Mouse (Mus musculus): ENCODE measurements around the gene Rph3al. TPM values are rescaled to one million over a fixed set of nuclear protein-coding genes. Genes with fewer than 3 reads are reported as not detected.

The Rph3al gene
- polyA plus RNA-seq, 1 experiment, result not detected

DNA sequence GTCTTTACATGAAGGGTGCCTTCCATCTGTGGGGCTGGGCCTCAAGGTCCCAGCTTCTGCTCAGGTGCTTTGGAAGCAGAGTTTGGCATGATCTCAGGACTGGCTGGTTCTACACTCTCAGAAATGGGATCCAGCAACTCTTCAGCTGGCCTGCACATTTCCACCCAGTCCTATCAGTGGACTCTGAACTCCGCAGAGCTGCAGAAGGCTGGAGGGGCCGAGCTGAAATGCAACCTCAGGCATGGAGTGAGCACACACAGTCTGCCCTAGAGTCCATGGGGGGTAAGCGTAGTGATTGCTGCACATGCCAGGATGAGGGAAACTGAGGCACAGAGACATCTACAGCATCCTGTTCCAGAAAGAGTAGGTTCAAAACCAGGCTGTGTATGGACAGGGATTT lies 127.7 kb downstream of the Rph3al start:
- Histone ChIP-seq H3K27ac (ENCODE audit: insufficient read depth, low read depth, low read length) (no peak overlapping the region), H3K4me3 (ENCODE audit: insufficient read depth, low read depth, low read length) (no peak overlapping the region), H3K4me1 (ENCODE audit: control insufficient read depth, insufficient read depth, low read length) (peaks cover 12% of the 10 kb centered on the region)
- WGBS, result 99% methylated on average over 3 of the region's 3 CpGs
- no peak for TF ChIP-seq POLR2A (IDR thresholded peaks at IDR 0.05; ENCODE audit: insufficient read depth, low read depth, low read length)
- no peak for TF ChIP-seq CTCF (IDR thresholded peaks at IDR 0.05; ENCODE audit: insufficient read depth, low read depth, low read length)

DNA sequence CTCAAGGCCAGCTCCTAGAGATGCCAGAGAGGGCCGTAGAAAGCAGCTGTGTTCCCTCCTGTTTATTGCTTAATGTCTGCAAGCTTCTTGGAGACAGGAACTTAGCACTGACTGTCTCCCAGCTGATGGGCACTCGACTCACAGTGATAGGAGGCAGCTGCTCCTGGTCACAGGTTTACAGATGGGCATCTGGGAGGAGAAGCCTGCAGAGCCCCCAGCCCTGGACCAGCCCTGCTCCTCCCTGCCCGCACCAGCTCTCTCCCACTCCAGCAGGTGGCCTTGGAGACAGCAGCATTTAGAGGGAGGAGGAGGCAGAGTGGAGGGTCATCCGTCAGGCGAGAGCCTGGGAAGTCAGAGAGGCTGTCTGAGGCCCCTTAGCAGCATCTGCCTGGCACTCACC lies 130.7 kb downstream of the Rph3al start:
- Histone ChIP-seq H3K4me1 (ENCODE audit: control insufficient read depth, insufficient read depth, low read length) (peaks cover 6% of the 10 kb centered on the region), H3K4me3 (ENCODE audit: insufficient read depth, low read depth, low read length) (no peak overlapping the region), H3K27ac (ENCODE audit: insufficient read depth, low read depth, low read length) (no peak overlapping the region)
- TF ChIP-seq CTCF (IDR thresholded peaks at IDR 0.05; ENCODE audit: insufficient read depth, low read depth, low read length) (no peak), POLR2A (IDR thresholded peaks at IDR 0.05; ENCODE audit: insufficient read depth, low read depth, low read length) (no peak)
- 62% methylated on average over 5 of the region's 5 CpGs for WGBS

DNA sequence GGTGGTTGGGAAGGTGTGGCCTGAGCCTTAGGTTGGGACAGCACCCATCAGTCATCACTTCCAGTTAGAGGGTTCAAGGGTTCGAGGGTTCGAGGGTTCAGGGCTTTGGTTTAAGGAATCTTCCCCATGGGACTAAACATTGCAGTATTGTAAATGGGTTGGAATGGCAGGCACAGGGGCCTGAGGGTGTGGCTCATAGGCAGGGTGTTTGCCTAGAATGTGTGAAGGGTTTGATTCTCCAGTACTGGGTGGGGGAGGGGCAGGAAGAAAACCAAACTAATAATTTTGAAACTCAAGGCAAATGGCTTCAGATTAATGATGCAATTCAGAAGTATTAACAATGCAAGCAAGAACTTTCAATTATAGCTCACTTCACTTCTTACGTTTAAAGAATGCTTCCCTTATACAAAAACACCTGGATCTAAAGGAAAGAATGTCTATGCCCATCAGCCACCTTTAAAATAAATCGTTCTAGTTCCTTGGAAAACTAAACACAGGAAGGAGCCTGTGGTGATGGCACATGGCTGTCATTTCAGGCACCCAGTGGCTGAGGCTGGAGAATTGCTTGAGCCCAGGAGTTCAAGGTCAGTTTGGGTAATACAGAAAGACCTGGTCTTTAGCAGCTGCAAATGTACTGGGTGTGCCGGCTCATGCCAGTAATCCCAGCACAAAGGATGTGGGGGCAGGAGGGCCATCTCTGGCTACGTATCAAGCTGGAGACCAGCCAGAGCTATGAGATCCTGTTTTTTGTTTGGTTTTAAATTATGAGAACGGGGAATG lies 136.3 kb downstream of the Rph3al start:
- WGBS, result 79% methylated on average over 7 of the region's 7 CpGs
- H3K27ac ChIP-seq (ENCODE audit: insufficient read depth, low read depth, low read length), result no peak overlapping the region
- TF ChIP-seq CTCF (IDR thresholded peaks at IDR 0.05; ENCODE audit: insufficient read depth, low read depth, low read length), result no peak
- no peak for TF ChIP-seq POLR2A (IDR thresholded peaks at IDR 0.05; ENCODE audit: insufficient read depth, low read depth, low read length)
- no peaks in the 10 kb centered on the region for H3K4me1 ChIP-seq (ENCODE audit: control insufficient read depth, insufficient read depth, low read length)
- H3K4me3 ChIP-seq (ENCODE audit: insufficient read depth, low read depth, low read length), result no peak overlapping the region

DNA sequence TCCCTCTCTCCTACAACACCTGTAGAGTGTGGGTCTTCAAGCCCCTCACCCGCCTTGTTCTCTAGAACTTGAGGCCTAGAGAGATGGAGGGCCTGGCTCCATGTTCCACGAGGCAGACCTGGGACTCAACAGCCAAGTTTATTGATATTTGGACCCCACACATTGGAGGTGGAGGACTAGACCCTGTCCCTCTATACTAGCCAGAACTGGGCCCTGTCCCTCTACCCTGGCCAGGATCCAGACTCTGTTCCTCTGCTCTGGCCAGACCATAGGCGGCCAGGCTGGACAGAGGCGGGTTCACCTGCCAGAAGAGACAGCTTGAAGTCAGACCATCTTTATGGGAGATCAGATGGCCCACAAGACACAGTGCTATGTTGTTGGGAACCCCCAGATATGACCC lies 136.9 kb downstream of the Rph3al start:
- Histone ChIP-seq H3K4me1 (ENCODE audit: control insufficient read depth, insufficient read depth, low read length) (no peaks in the 10 kb centered on the region), H3K27ac (ENCODE audit: insufficient read depth, low read depth, low read length) (no peak overlapping the region), H3K4me3 (ENCODE audit: insufficient read depth, low read depth, low read length) (no peak overlapping the region)
- TF ChIP-seq POLR2A (IDR thresholded peaks at IDR 0.05; ENCODE audit: insufficient read depth, low read depth, low read length) (no peak), CTCF (IDR thresholded peaks at IDR 0.05; ENCODE audit: insufficient read depth, low read depth, low read length) (no peak)
- WGBS, result 91% methylated on average over 4 of the region's 4 CpGs

DNA sequence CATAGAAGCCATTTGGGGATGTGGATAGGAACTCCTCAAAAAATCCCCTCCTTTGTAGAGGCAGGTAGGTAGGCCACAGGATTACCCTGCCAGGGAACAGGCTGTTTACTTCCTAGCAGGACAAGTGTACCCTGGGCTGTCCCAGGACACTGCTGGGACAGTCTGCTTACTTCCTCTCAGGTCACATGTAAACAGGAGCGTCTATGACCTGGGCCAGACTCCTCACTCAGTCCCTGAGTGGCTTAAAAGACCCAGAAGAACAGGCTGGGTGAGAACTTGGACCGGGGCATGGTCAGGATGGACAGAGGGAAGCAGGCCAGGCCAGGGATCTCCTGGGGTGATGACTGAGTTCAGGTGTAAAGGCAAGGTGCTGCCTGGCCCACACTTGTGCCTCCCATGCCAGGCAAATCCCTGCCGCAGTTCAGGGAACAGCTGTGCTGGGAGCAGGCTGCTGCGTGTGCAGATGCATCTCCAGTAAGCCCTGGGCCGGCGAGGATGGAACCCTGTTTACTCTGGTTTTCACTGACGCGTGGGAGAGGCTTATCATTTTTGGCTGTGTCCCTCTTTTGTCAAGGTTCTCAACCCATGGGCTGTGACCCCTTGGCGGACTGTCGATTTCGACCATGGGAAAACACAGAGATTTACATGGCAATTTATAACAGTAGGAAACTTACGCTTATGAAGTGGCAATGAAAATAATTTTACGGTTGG lies 141.5 kb downstream of the Rph3al start:
- H3K4me1 ChIP-seq (ENCODE audit: control insufficient read depth, insufficient read depth, low read length), result peaks cover 9% of the 10 kb centered on the region; the same call in 1 of the 2 replicates
- H3K4me3 ChIP-seq (ENCODE audit: insufficient read depth, low read depth, low read length), result no peak overlapping the region
- 83% methylated on average over 13 of the region's 13 CpGs for WGBS
- no peak overlapping the region for H3K27ac ChIP-seq (ENCODE audit: insufficient read depth, low read depth, low read length)
- TF ChIP-seq CTCF (IDR thresholded peaks at IDR 0.05; ENCODE audit: insufficient read depth, low read depth, low read length) (no peak), POLR2A (IDR thresholded peaks at IDR 0.05; ENCODE audit: insufficient read depth, low read depth, low read length) (no peak)

DNA sequence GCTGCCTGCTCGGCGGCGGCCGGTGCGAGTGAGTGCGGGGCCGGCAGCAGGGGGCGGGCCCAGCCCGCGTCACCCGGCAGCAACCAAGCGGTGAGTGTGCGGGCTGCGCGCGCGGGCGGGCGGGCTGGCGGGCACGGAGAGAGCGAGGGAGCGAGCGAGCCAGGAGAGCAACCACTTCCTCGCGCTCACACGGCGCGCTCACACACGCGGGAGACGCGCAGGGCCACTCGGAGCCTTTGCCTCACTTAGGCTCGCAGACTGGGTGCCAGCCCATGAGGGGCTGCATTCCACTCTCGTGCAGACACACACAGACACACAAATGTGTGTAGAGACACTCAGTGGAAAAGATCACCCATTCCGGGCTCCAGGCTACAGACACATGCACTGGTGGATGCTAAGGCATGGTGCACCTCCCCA lies 142.2 kb downstream of the Rph3al start, which contains the start of gene Doc2b:
Gene Doc2b (minus strand): TSS at position 21 of the 417 bp plus-strand sequence.
- H3K4me3 ChIP-seq (ENCODE audit: insufficient read depth, low read depth, low read length), result peak within 1 kb of the TSS; percentile 57
- no peak for TF ChIP-seq CTCF (IDR thresholded peaks at IDR 0.05; ENCODE audit: insufficient read depth, low read depth, low read length)
- TF ChIP-seq POLR2A (IDR thresholded peaks at IDR 0.05; ENCODE audit: insufficient read depth, low read depth, low read length), result no peak
- H3K27ac ChIP-seq (ENCODE audit: insufficient read depth, low read depth, low read length), result no peak within 1 kb of the TSS
- WGBS, result 3% methylated on average over 37 of the region's 37 CpGs
- peaks cover 9% of the 10 kb centered on the region; the same call in 1 of the 2 replicates for H3K4me1 ChIP-seq (ENCODE audit: control insufficient read depth, insufficient read depth, low read length)

DNA sequence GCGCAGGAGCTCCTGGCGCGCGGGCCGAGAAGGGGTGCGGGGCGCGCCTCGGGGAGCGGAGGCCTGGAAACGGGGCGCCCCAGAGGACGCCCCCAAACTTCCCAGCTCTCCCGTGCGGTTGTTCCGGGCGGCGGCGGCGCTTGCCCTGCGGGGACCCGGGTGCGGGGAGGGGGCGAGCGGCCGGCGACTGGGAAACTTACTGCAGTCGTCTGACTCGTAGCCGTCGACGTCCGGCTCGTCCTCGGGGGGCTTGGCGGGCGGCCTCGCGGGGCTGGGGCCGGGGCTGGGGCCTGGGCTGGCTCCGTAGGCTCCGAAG lies 142.9 kb downstream of the Rph3al start:
- 1% methylated on average over 41 of the region's 42 CpGs for WGBS
- H3K4me3 ChIP-seq (ENCODE audit: insufficient read depth, low read depth, low read length), result peak overlapping the region; percentile 57
- H3K27ac ChIP-seq (ENCODE audit: insufficient read depth, low read depth, low read length), result no peak overlapping the region
- H3K4me1 ChIP-seq (ENCODE audit: control insufficient read depth, insufficient read depth, low read length), result peaks cover 9% of the 10 kb centered on the region; the same call in 1 of the 2 replicates
- TF ChIP-seq POLR2A (IDR thresholded peaks at IDR 0.05; ENCODE audit: insufficient read depth, low read depth, low read length) (no peak), CTCF (IDR thresholded peaks at IDR 0.05; ENCODE audit: insufficient read depth, low read depth, low read length) (no peak)

DNA sequence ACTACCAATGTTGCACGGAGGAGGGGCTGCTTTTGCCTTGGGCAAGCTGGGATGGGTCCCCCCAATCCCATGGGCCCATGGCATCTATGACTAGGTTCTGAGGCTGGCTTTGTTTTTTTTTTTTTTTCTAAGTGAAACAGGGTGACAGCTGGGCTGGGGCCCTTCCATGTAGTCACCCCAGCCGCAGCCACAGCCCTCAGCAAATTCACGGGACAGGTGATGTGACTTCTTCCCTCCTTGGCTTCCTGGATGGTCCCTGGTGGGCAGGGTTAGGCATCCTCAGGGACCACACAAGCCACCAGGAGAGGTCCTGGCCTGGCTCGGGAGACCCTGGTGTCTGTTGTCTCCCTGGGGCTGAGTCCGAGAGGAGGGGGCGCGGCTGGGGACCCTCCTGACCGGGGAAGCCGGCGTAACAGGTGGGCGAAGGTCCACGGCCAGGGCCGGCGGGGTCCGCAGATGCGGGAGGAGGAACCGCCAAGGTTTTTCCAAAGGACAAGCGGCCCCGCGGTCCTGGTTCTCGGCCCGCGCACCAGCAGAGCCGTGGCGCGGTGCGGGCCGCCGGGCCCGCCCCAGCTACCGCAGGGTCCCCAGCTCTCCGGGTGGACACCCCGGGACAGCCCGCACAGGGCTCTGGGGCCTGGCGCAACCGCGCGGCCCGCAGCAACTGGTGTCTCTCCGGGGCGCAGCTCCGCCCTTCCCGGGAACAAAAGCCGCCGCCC lies 143.5 kb downstream of the Rph3al start:
- peak overlapping the region; percentile 57 for H3K4me3 ChIP-seq (ENCODE audit: insufficient read depth, low read depth, low read length)
- 14% methylated on average over 45 of the region's 45 CpGs for WGBS
- TF ChIP-seq CTCF (IDR thresholded peaks at IDR 0.05; ENCODE audit: insufficient read depth, low read depth, low read length), result no peak
- no peak for TF ChIP-seq POLR2A (IDR thresholded peaks at IDR 0.05; ENCODE audit: insufficient read depth, low read depth, low read length)
- peaks cover 9% of the 10 kb centered on the region; the same call in 1 of the 2 replicates for H3K4me1 ChIP-seq (ENCODE audit: control insufficient read depth, insufficient read depth, low read length)
- no peak overlapping the region for H3K27ac ChIP-seq (ENCODE audit: insufficient read depth, low read depth, low read length)
